Mouse (Mus musculus): ENCODE measurements around the gene Ldlrap1. TPM values are rescaled to one million over a fixed set of nuclear protein-coding genes. Genes with fewer than 3 reads are reported as not detected.

The Ldlrap1 gene
- polyA plus RNA-seq, 1 experiment from 2014 or later, result 18.0 TPM

- Histone ChIP-seq H3K27ac (ENCODE audit: low read depth, low read length) (no peak overlapping the region), H3K4me3 (ENCODE audit: low read depth, low read length) (no peak overlapping the region), H3K4me1 (replicated peaks; ENCODE audit: control insufficient read depth, insufficient read depth, low read length) (peaks cover 6% of the 10 kb centered on the region), H3K27me3 (replicated peaks; ENCODE audit: control insufficient read depth, insufficient read depth, low read length) (no peaks in the 10 kb centered on the region), H3K9me3 (ENCODE audit: control insufficient read depth) (no peaks in the 10 kb centered on the region), H3K4me2 (replicated peaks; ENCODE audit: low read depth) (no peak overlapping the region), H3K9ac (ENCODE audit: low read depth, low read length) (no peak overlapping the region), H3K36me3 (ENCODE audit: control insufficient read depth, insufficient read depth) (peaks cover 10% of the 10 kb centered on the region; the same call in 1 of the 2 replicates)
- WGBS, result 79% methylated on average over 13 of the region's 13 CpGs
- no peak for TF ChIP-seq CTCF (IDR thresholded peaks at IDR 0.05; ENCODE audit: low read depth)
- no peak for ATAC-seq
Observed at GRCm38 (mm10) chr4:134754941-134755340, 12.9 kb downstream of the Ldlrap1 start.

DNA sequence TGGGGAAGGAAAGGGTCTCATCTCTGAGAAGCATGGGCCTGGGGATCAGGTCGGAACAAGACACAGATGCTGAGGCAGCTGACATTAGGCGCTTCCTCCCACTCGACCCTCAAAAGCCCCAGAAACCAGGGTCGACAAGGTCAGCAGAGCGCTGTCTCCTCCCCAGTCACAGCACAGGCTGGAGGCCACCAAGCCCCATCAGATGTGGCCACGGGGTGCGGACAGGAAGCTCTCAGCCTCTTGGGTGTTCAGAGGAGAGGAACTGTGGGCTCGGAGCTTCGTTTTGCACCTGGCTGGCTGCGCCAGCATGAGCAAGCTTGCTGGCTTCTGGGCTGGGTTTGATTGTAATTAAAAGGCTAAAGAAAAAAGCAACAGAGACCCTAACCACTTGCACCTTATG, 13.5 kb downstream of the Ldlrap1 start:
- Histone ChIP-seq H3K4me3 (ENCODE audit: low read depth, low read length) (no peak overlapping the region), H3K4me2 (replicated peaks; ENCODE audit: low read depth) (no peak overlapping the region), H3K9ac (ENCODE audit: low read depth, low read length) (no peak overlapping the region), H3K4me1 (replicated peaks; ENCODE audit: control insufficient read depth, insufficient read depth, low read length) (peaks cover under 1% of the 10 kb centered on the region; the same call in 1 of the 2 replicates), H3K36me3 (ENCODE audit: control insufficient read depth, insufficient read depth) (peaks cover 10% of the 10 kb centered on the region; the same call in 1 of the 2 replicates), H3K9me3 (ENCODE audit: control insufficient read depth) (no peaks in the 10 kb centered on the region), H3K27ac (ENCODE audit: low read depth, low read length) (no peak overlapping the region), H3K27me3 (replicated peaks; ENCODE audit: control insufficient read depth, insufficient read depth, low read length) (no peaks in the 10 kb centered on the region)
- no peak for ATAC-seq
- no peak for TF ChIP-seq CTCF (IDR thresholded peaks at IDR 0.05; ENCODE audit: low read depth)
- 75% methylated on average over 10 of the region's 10 CpGs for WGBS

GRCm38 (mm10) chr4:134753516-134754261, 14.1 kb downstream of the Ldlrap1 start:
- 58% methylated on average over 17 of the region's 17 CpGs for WGBS
- H3K4me1 ChIP-seq (replicated peaks; ENCODE audit: control insufficient read depth, insufficient read depth, low read length), result no peaks in the 10 kb centered on the region
- no peak overlapping the region for H3K4me3 ChIP-seq (ENCODE audit: low read depth, low read length)
- H3K9me3 ChIP-seq (ENCODE audit: control insufficient read depth), result no peaks in the 10 kb centered on the region
- no peak for ATAC-seq
- H3K36me3 ChIP-seq (ENCODE audit: control insufficient read depth, insufficient read depth), result peaks cover 15% of the 10 kb centered on the region; the same call in 1 of the 2 replicates
- H3K4me2 ChIP-seq (replicated peaks; ENCODE audit: low read depth), result no peak overlapping the region
- TF ChIP-seq CTCF (IDR thresholded peaks at IDR 0.05; ENCODE audit: low read depth), result no peak
- no peak overlapping the region for H3K9ac ChIP-seq (ENCODE audit: low read depth, low read length)
- H3K27ac ChIP-seq (ENCODE audit: low read depth, low read length), result no peak overlapping the region
- no peaks in the 10 kb centered on the region for H3K27me3 ChIP-seq (replicated peaks; ENCODE audit: control insufficient read depth, insufficient read depth, low read length)

GRCm38 (mm10) chr4:134752911-134753426, 14.9 kb downstream of the Ldlrap1 start:
- 75% methylated on average over 11 of the region's 11 CpGs for WGBS
- Histone ChIP-seq H3K27ac (ENCODE audit: low read depth, low read length) (no peak overlapping the region), H3K36me3 (ENCODE audit: control insufficient read depth, insufficient read depth) (peaks cover 22% of the 10 kb centered on the region), H3K9me3 (ENCODE audit: control insufficient read depth) (no peaks in the 10 kb centered on the region), H3K4me3 (ENCODE audit: low read depth, low read length) (no peak overlapping the region), H3K27me3 (replicated peaks; ENCODE audit: control insufficient read depth, insufficient read depth, low read length) (no peaks in the 10 kb centered on the region), H3K4me1 (replicated peaks; ENCODE audit: control insufficient read depth, insufficient read depth, low read length) (no peaks in the 10 kb centered on the region), H3K4me2 (replicated peaks; ENCODE audit: low read depth) (no peak overlapping the region), H3K9ac (ENCODE audit: low read depth, low read length) (no peak overlapping the region)
- ATAC-seq, result no peak
- TF ChIP-seq CTCF (IDR thresholded peaks at IDR 0.05; ENCODE audit: low read depth), result no peak

DNA sequence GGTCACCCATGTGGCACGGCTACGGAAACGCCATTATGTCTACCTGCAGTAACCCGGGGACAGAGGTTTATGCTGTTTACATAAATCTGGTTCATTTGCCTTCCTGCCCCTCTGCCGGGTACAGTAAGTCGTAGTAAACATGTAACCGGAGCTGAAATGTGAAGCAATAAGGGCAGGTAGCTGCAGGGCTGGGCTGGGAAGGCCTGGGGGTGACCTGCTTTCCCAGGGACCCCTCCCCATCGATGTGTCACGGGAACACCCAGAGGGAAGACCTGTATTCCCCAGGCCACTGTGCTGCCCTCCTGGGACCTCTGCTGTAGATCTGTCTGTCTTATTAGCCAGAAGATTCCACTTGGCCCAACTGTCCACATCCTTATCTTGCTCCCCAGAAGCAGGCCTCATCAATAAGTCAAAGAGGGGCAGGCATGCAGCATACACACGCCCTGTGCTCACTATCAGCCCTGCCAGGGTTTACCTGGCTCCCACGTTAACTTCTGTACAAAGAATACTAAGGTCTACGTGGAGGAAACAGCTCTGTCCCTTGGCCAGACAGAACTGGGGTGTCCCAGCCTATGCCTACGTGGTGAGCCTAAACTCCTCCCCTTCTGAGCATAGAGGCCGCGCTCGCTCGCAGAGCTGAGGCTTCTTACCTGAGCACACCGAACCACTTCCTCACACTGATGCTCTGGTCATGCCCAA, 16.0 kb downstream of the Ldlrap1 start:
- WGBS, result 70% methylated on average over 18 of the region's 18 CpGs
- no peak for TF ChIP-seq CTCF (IDR thresholded peaks at IDR 0.05; ENCODE audit: low read depth)
- Histone ChIP-seq H3K4me1 (replicated peaks; ENCODE audit: control insufficient read depth, insufficient read depth, low read length) (no peaks in the 10 kb centered on the region), H3K27ac (ENCODE audit: low read depth, low read length) (no peak overlapping the region), H3K27me3 (replicated peaks; ENCODE audit: control insufficient read depth, insufficient read depth, low read length) (no peaks in the 10 kb centered on the region), H3K9me3 (ENCODE audit: control insufficient read depth) (no peaks in the 10 kb centered on the region), H3K4me2 (replicated peaks; ENCODE audit: low read depth) (no peak overlapping the region), H3K4me3 (ENCODE audit: low read depth, low read length) (no peak overlapping the region), H3K36me3 (ENCODE audit: control insufficient read depth, insufficient read depth) (peaks cover 32% of the 10 kb centered on the region), H3K9ac (ENCODE audit: low read depth, low read length) (no peak overlapping the region)
- peak; percentile 19 for ATAC-seq

DNA sequence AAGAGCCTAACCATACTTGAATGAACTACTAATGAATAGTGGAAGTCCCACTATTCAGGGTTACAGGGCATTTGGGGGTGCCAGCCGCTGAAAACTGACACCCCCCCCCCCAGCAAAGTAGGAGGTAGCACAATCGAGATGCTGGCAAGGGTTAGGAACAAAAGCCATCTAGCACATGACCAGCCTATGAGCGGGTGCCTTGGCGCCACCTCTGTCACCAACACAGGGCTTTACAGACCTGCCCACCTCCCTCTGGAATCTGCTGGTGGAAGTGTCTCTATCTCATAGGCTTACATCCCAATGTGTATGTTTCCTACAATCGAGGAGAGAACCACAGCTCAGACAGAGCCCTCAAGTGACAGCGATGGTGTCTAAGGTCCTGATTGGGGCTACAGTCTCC, 17.0 kb downstream of the Ldlrap1 start:
- no peak for ATAC-seq
- H3K27ac ChIP-seq (ENCODE audit: low read depth, low read length), result no peak overlapping the region

More for the DNA sequence above, 17.0 kb downstream of the Ldlrap1 start:
- no peak for TF ChIP-seq CTCF (IDR thresholded peaks at IDR 0.05; ENCODE audit: low read depth)
- no peaks in the 10 kb centered on the region for H3K27me3 ChIP-seq (replicated peaks; ENCODE audit: control insufficient read depth, insufficient read depth, low read length)
- H3K4me1 ChIP-seq (replicated peaks; ENCODE audit: control insufficient read depth, insufficient read depth, low read length), result no peaks in the 10 kb centered on the region
- no peak overlapping the region for H3K4me3 ChIP-seq (ENCODE audit: low read depth, low read length)
- no peak overlapping the region for H3K4me2 ChIP-seq (replicated peaks; ENCODE audit: low read depth)
- peaks cover 37% of the 10 kb centered on the region for H3K36me3 ChIP-seq (ENCODE audit: control insufficient read depth, insufficient read depth)
- H3K9me3 ChIP-seq (ENCODE audit: control insufficient read depth), result no peaks in the 10 kb centered on the region
- WGBS, result 87% methylated on average over 6 of the region's 6 CpGs
- H3K9ac ChIP-seq (ENCODE audit: low read depth, low read length), result no peak overlapping the region
